Mouse (Mus musculus): ENCODE measurements at regions not wholly inside any gene's neighbourhood (a gene's known extent, or its start where the extent isn't known, plus 50 kb on each side); places are given as distances from the start of the nearest gene placed in this dataset.

DNA sequence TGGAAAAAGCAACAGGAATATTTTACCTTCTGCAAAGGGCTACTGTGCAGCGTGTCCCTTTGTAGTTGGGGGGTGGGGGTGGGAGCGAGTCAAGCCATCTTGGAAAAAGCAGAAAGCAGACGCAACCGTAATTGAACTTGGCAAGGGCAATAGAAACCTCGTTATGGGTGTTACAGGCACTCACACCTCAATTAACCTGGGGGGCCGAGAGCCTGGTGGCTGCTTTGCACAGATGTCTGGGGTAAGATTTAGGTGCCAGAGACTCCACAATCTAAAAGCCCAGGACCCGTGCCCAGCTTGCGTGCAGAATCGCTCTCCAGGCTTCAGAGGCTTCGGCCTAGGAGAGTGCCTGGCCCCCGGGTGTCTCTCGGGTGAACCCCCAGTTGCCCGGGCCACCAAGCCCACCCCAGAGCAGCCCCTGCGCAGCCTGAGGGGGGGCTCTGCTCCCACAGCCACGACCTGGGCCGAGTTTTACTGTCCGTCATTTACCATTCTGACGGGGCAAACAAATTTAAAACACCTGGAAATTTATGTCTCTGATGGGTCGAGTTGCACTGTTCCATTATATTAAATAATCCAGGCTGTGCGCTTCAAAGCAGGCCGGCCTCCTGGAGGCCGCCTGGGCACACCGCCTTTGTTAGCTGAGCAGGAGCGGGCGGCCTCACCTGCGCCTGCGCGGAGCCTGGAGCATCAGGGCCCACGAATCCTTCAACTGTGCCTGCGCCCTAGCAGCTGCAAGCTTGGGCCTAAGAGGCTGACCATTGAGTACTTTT is 212.4 kb downstream of the Srbd1 start:
- DNase-seq = no peak

DNA sequence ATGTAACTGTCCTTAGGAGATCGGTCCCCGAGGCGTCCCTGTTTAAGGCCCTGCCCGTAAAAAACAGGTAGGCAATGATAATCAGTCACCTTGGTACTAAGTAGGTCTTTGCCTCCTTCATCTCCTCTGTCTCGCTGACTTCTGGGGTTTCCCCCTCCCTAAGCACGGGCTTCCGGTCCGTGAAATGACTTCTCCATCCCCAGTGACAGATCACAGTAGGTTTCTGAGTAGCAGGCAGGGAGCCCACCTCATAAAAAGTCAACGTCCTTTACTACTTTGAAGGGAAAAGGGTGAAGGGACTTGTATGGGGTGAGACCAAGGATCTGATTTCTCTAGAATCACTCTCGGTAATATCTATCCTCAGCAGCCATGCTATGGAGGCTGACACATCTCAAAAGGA is 213.0 kb downstream of the Srbd1 start:
- no peak for DNase-seq

DNA sequence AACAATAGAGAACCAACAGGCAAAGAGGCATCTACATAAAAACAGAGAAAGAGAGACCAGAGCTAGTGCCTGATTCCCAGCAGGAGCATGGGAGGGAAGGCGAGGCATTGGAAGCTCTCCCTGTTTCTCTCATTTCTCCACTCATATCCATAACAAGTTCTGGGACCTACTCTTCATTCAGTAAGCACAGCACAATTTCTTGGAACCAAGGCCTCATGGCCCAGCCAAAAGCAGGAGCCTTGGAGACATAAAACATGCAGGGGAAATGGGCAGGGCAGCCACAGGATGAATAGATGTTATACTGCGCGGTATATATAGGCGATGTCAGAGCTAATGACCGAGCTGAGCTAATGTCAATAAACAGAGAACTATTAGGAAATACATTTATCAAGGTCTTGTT is 214.2 kb downstream of the Srbd1 start:
- no peak for DNase-seq

DNA sequence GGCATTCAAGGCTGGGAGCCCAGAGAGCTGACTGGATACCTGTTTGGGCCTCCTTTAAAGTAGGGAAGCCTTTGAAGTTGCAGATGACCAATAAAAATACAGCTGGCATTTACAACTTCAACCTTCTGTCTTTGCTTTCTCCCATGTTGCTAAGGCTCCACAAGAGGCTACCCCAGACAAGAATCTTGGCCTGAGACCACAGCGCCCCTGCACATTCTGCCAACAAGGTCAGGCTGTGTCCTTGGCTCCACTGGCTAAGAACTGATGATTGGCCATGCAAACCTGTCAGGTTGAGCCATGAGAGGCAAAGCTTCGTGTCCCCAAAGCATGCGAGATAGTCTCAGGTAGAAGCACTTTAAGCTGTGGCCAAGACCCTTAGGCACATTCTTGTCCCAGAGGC is 214.6 kb downstream of the Srbd1 start:
- DNase-seq = no peak

DNA sequence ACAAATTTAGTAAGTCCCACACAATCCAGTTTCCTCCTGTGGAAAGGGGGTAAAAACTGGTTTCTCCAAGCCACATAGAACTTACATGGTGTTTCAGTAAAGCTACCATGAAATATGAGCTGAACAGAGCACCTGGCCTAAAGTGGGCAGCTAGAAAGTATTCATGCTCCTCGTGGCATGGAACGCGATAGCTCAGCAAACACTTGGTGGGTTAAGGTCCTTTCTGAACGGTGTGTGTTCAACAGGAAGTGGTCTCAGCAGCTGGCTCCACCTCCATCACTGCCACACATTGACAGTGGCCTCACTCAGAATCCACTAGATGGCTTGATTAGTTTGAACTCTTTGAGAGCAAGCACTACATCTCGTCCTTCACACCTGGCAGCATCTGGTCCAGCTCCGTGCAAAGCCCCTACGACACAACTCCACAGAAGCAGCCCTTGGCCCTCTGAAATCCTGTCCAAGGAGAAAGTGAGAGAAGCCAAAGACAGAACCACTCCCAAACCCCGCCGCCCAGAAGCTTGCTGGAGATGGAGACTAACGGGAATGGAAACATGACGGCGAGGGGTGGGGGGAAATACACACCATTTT is 215.2 kb downstream of the Srbd1 start:
- DNase-seq = no peak

DNA sequence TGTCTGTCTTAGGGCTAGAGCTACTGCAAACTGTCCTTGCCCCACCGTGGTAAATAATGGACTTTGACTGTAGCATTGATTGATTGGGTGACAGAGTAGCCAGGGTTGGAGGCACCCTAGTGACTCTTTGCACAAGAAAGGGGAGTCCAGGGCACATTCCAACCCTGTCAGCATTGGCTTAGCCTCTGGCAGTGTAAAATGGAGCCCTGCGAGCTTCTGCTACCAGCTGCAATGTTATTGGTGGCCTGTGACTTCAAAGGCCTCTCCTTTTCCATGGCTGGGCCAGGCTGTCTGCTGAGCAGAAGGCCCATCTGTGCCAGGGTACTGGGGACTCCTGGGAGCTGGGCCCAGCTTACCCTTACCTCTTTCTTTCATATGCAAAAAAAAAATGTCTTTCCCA is 216.4 kb downstream of the Srbd1 start:
- DNase-seq = no peak

DNA sequence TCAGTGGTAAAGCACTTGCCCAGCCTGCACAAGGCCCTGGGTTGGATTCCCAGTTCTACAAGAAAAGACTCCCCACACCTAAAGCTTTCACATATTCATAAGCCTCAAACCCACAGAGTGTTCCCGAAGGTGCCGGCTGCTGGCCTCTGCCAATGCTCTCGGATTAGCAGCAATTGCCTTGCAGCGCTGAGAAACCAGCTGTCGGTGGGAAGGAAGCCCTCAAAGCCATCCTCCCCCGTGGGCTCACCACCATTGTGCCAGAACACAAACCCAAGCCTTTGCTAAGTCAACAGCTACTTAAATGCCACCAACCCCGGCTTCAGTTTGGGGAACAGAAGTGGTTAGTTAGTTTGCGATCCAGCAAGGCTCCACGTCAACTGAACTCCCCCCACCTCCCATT is 217.7 kb downstream of the Srbd1 start:
- no peak for DNase-seq

DNA sequence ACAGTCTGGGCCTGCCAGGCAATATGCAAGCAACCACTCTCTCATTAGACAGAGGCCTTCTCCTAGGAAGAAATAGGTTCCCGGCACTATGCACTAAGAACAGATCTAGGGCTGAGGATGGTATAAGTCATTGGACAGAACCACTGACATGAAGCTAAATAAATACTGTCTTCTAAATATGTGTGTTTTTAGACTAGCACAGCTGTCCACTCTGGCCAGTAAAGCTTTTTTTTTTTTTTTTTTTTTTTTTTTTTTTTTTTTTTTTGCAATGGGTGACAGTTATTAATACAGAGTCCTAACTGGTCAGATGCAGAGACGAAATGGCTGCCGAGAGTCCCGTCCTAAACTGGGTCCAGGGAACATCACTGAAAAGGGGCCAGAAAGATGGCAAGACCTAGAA is 218.9 kb downstream of the Srbd1 start:
- no peak for DNase-seq

DNA sequence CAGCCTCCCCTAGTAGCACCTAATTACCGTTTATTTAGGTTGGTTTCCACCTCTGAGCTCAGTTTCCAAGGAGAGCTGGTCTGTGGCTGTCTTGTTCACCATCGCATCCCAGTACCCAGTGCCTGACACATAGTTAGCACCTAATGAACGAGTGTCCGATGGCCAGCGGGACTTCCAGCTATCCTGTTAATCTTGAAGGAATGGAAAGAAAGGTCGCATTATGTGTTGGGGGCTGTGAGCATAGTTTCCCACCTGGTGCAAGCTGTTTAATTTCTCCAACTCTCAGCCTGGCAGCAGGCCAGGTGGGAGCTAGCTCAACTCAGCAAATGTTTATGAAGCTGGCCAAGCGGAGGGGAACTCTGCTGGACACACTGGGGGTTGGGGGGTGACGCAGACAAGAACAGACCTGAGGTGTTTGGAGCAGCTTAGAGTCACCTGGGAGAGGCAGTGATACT is 223.7 kb downstream of the Srbd1 start:
- DNase-seq = peak; percentile 21

DNA sequence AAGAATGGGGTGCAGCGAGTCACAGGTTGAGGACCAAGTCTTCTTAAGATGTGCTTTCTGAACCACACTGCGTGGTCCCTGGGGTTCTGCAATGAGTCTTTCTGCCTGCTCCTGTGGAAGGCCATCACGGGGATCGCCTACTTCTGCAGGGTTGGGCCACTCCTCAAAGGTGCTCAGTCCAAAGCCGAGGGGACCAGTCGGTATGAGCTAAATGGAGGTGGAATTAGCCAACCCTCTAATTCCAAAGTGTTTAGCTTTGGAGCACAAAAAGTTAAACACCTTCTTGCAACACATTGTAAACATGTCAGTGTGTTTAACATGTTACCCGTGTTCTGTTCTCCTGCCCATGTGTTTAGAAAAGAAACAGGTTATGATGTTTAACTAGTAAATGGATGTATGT is 225.1 kb downstream of the Srbd1 start:
- no peak for DNase-seq

DNA sequence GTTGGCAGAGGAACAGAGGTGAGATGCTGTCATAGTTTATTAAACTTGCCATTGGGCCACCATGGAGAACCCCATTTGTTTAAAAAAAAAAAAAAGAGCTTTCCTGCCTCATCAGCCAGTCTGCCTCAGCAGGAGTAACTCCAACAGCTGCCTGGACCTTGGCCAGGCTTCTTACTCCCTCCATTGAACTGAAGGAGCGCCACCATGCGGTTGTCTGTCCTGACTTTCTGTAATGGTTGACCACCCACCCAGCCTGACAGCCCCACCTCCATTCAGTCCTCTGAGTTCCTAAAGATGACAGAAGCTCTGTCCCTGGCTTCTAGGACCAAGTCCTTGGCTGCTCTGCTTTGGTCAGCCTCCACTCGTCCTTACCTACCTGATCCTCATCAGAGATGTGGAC is 227.8 kb upstream of the Six2 start:
- no peak for DNase-seq

DNA sequence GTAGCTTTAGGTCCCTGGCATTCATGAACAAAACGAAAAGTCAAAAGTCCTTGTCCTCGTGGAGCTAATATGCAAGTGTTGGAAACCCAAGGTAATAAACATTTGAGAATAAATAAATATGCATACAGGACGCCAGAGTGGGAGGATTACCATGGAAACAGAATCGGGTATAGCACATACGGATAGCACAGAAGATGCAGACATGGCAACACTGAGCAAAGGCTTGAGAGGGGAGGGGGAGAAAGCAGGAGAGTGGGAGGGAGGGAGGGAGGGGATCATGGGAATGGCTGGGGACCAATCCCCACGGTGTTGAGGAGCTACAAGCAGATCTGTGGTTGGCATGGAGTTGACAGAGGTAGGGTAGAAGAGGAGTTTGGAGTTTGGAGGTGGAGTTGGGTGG is 226.0 kb upstream of the Six2 start:
- DNase-seq = no peak

DNA sequence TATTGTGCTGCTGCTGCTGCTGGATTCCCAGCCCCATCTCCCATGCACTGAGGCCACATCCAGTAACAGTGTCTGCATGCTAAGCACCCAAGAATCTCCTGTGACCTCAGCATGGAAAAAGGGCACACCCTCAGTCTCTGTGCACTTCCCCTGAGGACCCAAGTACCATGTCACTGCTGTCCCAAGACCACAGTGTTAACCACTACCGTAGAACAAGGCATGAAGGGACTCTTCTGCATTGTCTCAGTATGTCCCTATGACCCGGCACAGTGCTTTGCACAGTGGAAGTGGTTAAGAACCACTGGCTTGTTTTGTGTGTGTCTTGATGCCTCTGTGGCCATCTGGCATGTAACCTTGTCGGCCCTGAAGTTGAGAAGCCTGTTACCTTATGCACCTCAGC is 220.6 kb upstream of the Six2 start:
- DNase-seq = no peak

DNA sequence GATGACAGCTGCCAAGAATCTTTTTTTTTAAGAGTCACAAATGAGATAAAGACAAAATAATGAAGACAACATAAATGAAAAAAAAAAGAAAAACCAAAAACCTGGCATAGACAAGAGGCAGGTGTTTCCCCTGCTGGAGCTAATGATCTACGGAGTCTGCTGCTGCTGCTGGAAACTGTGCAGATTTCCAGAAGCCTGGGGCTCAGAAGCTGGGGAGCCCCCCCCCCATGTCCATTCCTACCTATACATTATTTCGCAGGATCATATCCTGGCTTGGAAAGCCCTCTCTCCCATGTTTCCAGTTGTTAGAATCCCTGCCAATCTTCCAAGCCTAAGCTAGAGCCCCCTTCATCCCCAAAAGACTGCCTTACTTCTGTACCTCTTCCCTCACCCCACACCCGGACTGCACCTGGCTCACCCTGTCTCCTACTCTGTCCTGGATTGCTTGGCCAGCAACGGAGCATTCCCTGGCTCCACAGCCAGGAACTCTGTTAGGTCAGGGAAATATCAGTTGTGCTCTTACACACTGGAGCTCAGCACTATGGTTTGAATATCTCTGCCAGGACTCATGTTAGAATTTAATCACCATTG is 218.6 kb upstream of the Six2 start:
- DNase-seq = no peak

DNA sequence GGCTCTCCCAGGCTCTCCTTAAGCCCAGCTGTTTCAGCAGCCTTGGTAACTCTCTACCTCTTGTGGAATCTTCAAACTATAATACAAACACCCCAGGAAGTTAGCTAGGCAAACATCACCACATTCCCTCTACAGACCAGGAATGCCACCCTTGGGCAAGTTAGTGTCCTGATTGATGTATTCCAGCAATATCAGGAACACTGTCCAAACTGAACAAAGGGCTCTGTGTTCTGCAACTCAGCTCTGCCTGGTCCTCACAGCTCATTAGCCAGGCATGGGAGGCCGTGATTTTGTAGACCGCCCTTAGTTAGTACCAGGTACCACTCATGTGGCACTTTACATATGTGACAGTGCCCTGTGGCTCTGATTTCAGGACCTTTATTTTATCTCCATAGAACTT is 214.5 kb upstream of the Six2 start:
- no peak for DNase-seq

DNA sequence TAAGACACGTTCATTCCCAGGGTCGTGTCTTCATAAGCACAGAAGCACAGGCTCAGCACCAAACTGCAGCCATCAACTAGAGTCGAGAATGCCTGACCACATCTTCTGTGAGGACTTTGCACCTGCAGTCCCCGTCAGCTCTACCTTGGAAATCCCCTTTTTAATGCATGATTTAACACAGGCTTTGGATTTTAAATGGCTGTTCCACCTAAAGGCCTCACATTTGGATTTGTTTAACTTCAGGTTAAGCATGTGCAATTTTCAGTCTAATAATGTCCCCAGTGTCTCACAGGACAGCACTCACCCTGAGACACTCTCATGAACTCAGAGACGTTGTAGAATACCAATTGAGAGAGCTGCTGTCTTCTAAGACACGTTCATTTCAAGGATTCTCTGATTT is 211.0 kb upstream of the Six2 start:
- no peak for DNase-seq

DNA sequence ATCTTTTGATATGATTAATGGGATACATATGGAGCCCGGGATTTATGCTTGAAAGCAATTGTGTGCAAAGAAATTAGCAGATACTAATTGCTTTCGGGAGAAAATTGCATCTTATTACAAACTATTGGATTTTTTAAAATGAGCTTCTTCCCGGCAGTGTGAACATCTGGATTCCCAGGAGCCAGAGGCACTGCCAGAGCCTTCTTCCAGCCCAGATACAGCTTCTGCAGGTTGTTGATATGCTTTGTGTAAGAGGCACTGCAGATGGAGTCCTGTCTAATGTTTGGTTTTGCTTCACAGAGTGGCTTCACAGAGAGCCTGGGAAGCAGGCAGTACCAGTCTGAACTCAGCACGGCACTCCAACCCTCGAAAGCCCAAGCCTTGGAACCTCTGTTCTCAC is 207.9 kb upstream of the Six2 start:
- no peak for DNase-seq

DNA sequence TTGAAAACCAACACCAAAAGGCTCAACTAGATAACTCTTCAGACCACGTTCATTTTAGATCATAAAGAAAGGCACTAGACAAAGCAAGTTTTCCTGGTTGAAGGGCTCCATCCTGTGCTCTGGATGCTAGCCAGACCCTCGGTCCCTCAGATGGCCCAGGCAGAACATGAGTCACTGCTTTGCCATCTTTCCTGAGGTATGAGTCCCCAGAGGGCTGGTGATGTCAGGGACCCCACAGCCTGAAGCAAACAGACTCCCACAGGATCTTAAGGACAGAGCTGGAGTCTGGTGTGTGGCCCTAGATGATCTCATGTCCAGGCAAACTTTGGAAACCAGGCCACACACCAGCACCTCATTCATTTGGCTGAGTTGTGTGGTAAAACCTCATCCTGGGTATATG is 203.2 kb upstream of the Six2 start:
- no peak for DNase-seq

DNA sequence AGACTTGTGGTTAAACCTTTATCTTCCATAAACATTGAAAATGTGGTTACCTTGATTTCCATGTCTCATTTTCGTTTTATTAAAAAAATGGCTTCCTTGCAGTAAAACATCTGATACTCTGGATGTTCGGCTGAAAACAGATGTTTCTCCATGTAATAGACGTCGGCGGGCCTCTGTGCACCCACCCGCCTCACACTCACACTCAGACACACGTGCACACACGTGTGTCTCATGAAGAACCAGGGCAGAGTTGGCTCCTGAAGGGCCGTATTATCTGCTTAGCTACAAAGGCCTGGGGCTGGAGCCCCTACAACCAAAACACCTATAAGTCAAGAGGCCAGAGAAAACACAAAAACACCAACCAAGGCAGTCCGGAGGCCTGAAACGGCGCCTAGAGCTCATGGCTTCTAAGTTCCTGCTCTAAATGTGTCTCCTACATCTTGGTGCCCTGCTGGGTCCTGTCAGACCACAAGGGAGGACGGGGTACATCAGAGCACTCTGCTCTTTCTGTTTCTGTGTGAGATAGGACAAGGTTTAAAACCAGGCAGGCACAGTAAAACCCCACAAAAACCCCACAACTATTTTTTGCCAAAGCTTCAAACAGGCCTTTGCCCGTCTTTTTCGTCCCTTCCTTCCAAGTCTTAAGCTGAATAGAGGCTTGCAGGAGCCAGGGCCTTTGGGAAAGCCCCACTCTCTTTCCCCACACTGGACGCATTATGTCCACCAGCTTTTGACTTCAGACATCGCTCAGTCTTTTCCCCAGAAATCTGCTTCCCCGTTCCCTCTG is 201.9 kb upstream of the Six2 start:
- no peak for DNase-seq

DNA sequence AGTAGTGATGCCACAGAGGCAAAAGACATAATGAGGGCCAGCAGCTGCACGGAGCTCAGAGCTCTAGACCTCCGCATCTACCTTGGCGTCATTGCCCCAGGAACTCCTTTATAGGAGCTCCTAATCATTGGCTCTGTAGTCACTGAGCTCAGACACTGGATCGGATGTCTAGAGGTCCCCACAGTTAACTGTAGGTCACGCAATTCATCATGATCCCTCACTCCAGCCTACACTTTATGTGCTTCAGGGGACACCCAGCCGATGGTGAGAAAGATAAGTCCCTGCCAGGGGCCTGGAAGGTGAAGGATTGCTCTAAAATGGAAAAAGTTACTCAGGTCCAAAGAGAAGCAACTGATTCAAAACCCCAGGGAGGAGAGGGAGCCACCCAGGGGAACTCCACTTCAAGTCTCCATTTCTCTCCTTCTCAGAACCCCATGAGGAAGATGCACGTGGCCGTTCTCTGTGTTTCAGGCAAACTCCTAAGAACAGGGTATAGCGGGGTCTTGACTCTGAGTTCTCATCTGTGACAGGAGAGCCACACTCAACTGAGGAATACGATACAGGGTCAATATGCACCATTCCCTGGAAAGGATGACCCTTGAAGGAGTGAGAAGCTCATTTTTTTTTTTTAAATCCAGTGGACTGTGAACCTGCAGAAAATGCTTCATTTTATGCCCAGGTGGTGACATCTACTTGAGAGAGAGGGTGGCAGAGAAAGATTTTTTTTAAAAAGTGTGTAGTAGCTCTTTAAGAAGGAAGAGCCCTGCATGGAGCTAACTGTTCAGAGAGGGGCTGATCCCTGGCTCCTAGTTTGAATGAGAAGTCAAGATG is 200.7 kb upstream of the Six2 start:
- no peak for DNase-seq

DNA sequence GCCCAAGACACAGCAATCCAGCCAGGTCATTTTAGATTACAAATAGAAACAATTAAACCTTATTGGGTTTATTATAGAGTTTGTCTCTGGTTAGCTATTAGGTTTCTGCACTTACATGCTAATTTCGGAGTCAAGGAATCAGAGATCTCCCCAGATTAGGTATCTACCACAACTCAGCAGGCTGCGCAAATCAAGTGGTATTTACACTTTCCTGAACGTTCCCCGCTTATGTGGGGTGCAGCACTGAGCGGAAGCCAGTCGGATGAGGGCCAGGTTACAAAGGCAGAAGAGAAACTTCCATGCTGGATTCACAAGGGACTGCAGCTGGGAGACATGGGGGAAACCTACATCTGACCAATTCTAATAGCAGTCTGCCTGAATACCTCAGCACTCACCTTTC is 198.6 kb upstream of the Six2 start:
- no peak for DNase-seq

DNA sequence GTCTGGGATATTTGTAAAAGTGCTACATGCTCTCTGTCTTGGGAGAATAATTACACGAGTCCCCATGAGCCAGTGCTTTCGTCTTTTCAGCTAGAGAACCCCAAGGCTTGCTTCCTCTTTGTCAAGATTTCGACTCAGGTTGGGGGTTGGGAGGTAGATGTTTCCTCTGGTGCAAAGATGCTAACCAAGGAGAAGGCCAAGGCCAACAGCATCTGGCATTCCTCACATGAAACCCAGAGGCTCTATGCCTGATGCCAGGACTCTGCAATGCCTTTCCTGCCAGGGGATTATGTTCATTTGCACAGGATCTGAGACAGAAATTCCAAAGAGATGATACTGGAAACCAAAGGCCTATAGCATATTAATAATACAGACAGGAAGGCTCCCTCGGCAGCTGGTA is 198.2 kb upstream of the Six2 start:
- DNase-seq = no peak
